9 mouse cellular contexts compared by ENCODE assay signal in the genomic region with DNA sequence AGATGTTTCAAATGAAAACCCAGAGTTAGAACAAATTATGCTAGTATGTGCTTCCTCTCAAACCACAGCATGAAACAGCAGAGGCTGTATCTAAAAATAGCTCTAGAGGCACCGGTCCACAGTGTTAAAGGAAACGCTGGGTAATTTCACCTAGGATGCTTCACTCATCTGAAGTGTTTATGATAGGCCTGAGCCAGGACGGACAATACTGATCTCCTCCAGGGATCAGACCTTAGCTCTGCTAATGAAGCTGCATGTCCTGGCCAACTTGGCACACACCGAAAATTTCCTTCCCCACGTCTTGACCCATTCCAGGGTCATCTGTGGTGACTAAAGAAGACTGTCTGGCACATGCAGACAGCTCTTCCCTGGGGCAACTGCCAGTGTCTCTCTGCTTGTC. TPM values are rescaled to one million over a fixed set of nuclear protein-coding genes. Genes with fewer than 3 reads are reported as not detected.
DNase-seq lines count a peak whose midpoint lies in the region; ATAC-seq lines count a peak whose summit lies in the region.
"Had no signal": no experiment of that assay in that cellular context is flagged by ENCODE, and none has a peak within 500 bp of the region (broad histone marks: within the 10 kb centered on the region; RNA-seq: fewer than 3 reads in every experiment).

No protein-coding gene starts in this region.

- peak; percentile 70 for ATAC-seq in cerebellum, adult (ENCODE audit: insufficient number of reproducible peaks, low FRiP score, low TSS enrichment)
- no peak for ATAC-seq in heart, embryonic 11.5 days (replicated peaks; ENCODE audit: insufficient number of reproducible peaks, low FRiP score, low TSS enrichment)

- no peak overlapping the region for H3K4me3 ChIP-seq in heart, embryonic 11.5 days (ENCODE audit: low read depth, low read length)
- H3K4me3 ChIP-seq: embryonic facial prominence, embryonic 12.5 days had no signal

- WGBS in heart, embryonic 11.5 days (ENCODE audit: insufficient replicate concordance), result 38% methylated on average over 5 of the region's 5 CpGs

- peak overlapping the region; percentile 16; the same call in 1 of the 2 replicates for H3K4me2 ChIP-seq in heart, embryonic 11.5 days
- H3K4me2 ChIP-seq: embryonic facial prominence, embryonic 12.5 days had no signal

- no peak overlapping the region for H3K27ac ChIP-seq in heart, embryonic 11.5 days (ENCODE audit: low read depth, low read length)
- H3K27ac ChIP-seq: embryonic facial prominence, embryonic 12.5 days had no signal

- no peaks in the 10 kb centered on the region for H3K9me3 ChIP-seq in heart, embryonic 11.5 days (replicated peaks; ENCODE audit: control insufficient read depth, low read length)
- H3K9me3 ChIP-seq: embryonic facial prominence, embryonic 12.5 days had no signal

- no peaks in the 10 kb centered on the region for H3K36me3 ChIP-seq in heart, embryonic 11.5 days (ENCODE audit: control insufficient read depth, insufficient read depth, low read length)
- H3K36me3 ChIP-seq: embryonic facial prominence, embryonic 12.5 days had no signal

- H3K9ac ChIP-seq in heart, embryonic 11.5 days (ENCODE audit: low read depth, low read length), result no peak overlapping the region
- H3K9ac ChIP-seq: embryonic facial prominence, embryonic 12.5 days had no signal

- no peaks in the 10 kb centered on the region for H3K27me3 ChIP-seq in heart, embryonic 11.5 days (ENCODE audit: control insufficient read depth, insufficient read depth, low read length)

- no peak for DNase-seq in cerebellum, postnatal 4 days (ENCODE audit: low spot score in 2 of 2)
- peak; percentile 2 for DNase-seq in thymus, postnatal 14 days
- no peak for DNase-seq in thymus, postnatal 25 days
- no peak for DNase-seq in T-cell, adult 2 months (ENCODE audit: low spot score)
- no peak for DNase-seq in left cerebral cortex, adult 8-10 months (ENCODE audit: low spot score in 2 of 2)
- no peak for DNase-seq in layer of hippocampus, postnatal 10 days (ENCODE audit: low spot score in 2 of 2)

- H3K4me1 ChIP-seq in heart, embryonic 11.5 days (ENCODE audit: control insufficient read depth, insufficient read depth, low read length), result peaks cover 3% of the 10 kb centered on the region; the same call in 1 of the 2 replicates

RNA-seq across cellular contexts. Expression of a gene that starts 29.4 kb away (rescaled TPM):
- 20.1 and 26.0 TPM in 2 replicates for polyA plus RNA-seq in heart, embryonic 11.5 days (2014; fragmentation: Nextera tagmentation; extraction: Ambion mirVana)
- total RNA-seq in left cerebral cortex, adult 8-10 months (2022), result 10 to 100 TPM; 39.1 to 45.2 (median 42.7) TPM
- total RNA-seq in layer of hippocampus, postnatal 10 days (2021), result 10 to 100 TPM; 39.7 to 48.1 TPM
